In genomic region chr8:81807578-81807977, GRCm38 (mm10) we compare ENCODE assay signal across 12 mouse cellular contexts.
DNase-seq lines count a peak whose midpoint lies in the region; ATAC-seq and TF ChIP-seq lines count a peak whose summit lies in the region.
"Had no signal": no experiment of that assay in that cellular context is flagged by ENCODE, and none has a peak within 500 bp of the region (broad histone marks: within the 10 kb centered on the region; RNA-seq: fewer than 3 reads in every experiment).

No protein-coding gene starts in this region.

- no peak overlapping the region for H3K4me2 ChIP-seq in hindbrain, embryonic 16.5 days (ENCODE audit: low read length)
- no peak overlapping the region for H3K4me2 ChIP-seq in hindbrain, postnatal 0 days (ENCODE audit: low read depth, low read length)
- no peak overlapping the region for H3K4me2 ChIP-seq in forebrain, embryonic 11.5 days (ENCODE audit: low read depth, low read length, severe bottlenecking)
- H3K4me2 ChIP-seq: embryonic facial prominence, embryonic 13.5 days; heart, embryonic 12.5 days; intestine, embryonic 15.5 days; limb, embryonic 15.5 days had no signal

- DNase-seq in hindbrain, postnatal 0 days (ENCODE audit: low spot score), result no peak
- peak; percentile 57 for DNase-seq in CD4-positive helper T cell, adult 2 months (ENCODE audit: low read depth, low spot score)
- DNase-seq in kidney, adult 18-20 months, result peak; percentile 17
- DNase-seq in kidney, postnatal 14 days, result peak; percentile 41
- no peak for DNase-seq in urinary bladder, postnatal 10 days (ENCODE audit: low spot score)
- no peak for DNase-seq in forebrain, embryonic 11.5 days (ENCODE audit: low spot score)
- DNase-seq in ovary, postnatal 14 days (ENCODE audit: low spot score), result no peak

- no peak for TF ChIP-seq CTCF in hindbrain, postnatal 0 days (IDR thresholded peaks at IDR 0.05; ENCODE audit: low read depth)

- peak; percentile 38; the same call in 1 of the 2 replicates for ATAC-seq in hindbrain, embryonic 16.5 days
- no peak for ATAC-seq in hindbrain, postnatal 0 days
- no peak for ATAC-seq in forebrain, embryonic 11.5 days (replicated peaks; ENCODE audit: low FRiP score)

- WGBS in hindbrain, embryonic 16.5 days, result 50% methylated on average over 6 of the region's 6 CpGs
- WGBS in hindbrain, postnatal 0 days, result 44% methylated on average over 6 of the region's 6 CpGs
- 72% methylated on average over 6 of the region's 6 CpGs for WGBS in forebrain, embryonic 11.5 days

- no peak overlapping the region for H3K4me3 ChIP-seq in hindbrain, embryonic 16.5 days (ENCODE audit: low read length)
- no peak overlapping the region for H3K4me3 ChIP-seq in hindbrain, postnatal 0 days (ENCODE audit: low read length)
- H3K4me3 ChIP-seq in forebrain, embryonic 11.5 days (ENCODE audit: low read depth, low read length), result no peak overlapping the region
- H3K4me3 ChIP-seq: embryonic facial prominence, embryonic 13.5 days; heart, embryonic 12.5 days; intestine, embryonic 15.5 days; limb, embryonic 15.5 days had no signal

- no peaks in the 10 kb centered on the region for H3K36me3 ChIP-seq in hindbrain, embryonic 16.5 days (ENCODE audit: control insufficient read depth, insufficient read depth, low read length)
- no peaks in the 10 kb centered on the region for H3K36me3 ChIP-seq in hindbrain, postnatal 0 days (ENCODE audit: insufficient read depth, low read length)
- no peaks in the 10 kb centered on the region for H3K36me3 ChIP-seq in forebrain, embryonic 11.5 days (ENCODE audit: control insufficient read depth, insufficient read depth, low read length)
- H3K36me3 ChIP-seq: embryonic facial prominence, embryonic 13.5 days; heart, embryonic 12.5 days; intestine, embryonic 15.5 days; limb, embryonic 15.5 days had no signal

- no peaks in the 10 kb centered on the region for H3K27me3 ChIP-seq in hindbrain, embryonic 16.5 days (replicated peaks; ENCODE audit: control insufficient read depth, insufficient read depth, low read length)
- H3K27me3 ChIP-seq in hindbrain, postnatal 0 days (ENCODE audit: insufficient read depth, low read length), result no peaks in the 10 kb centered on the region
- no peaks in the 10 kb centered on the region for H3K27me3 ChIP-seq in forebrain, embryonic 11.5 days (ENCODE audit: control insufficient read depth, insufficient read depth, low read length)
- H3K27me3 ChIP-seq: embryonic facial prominence, embryonic 13.5 days; heart, embryonic 12.5 days; intestine, embryonic 15.5 days; limb, embryonic 15.5 days had no signal

- no peak overlapping the region for H3K9ac ChIP-seq in hindbrain, embryonic 16.5 days (ENCODE audit: low read depth, low read length)
- no peak overlapping the region for H3K9ac ChIP-seq in hindbrain, postnatal 0 days (replicated peaks; ENCODE audit: low read length)
- no peak overlapping the region for H3K9ac ChIP-seq in forebrain, embryonic 11.5 days (ENCODE audit: low read length)
- H3K9ac ChIP-seq: embryonic facial prominence, embryonic 13.5 days; heart, embryonic 12.5 days; intestine, embryonic 15.5 days; limb, embryonic 15.5 days had no signal

- H3K9me3 ChIP-seq in hindbrain, embryonic 16.5 days (ENCODE audit: control insufficient read depth, low read length), result no peaks in the 10 kb centered on the region
- H3K9me3 ChIP-seq in hindbrain, postnatal 0 days (ENCODE audit: low read length), result no peaks in the 10 kb centered on the region
- no peaks in the 10 kb centered on the region for H3K9me3 ChIP-seq in forebrain, embryonic 11.5 days (ENCODE audit: control insufficient read depth, low read length)
- H3K9me3 ChIP-seq: embryonic facial prominence, embryonic 13.5 days; heart, embryonic 12.5 days; intestine, embryonic 15.5 days; limb, embryonic 15.5 days had no signal

- H3K27ac ChIP-seq in hindbrain, embryonic 16.5 days (ENCODE audit: low read depth, low read length), result no peak overlapping the region
- H3K27ac ChIP-seq in hindbrain, postnatal 0 days, result no peak overlapping the region
- H3K27ac ChIP-seq in forebrain, embryonic 11.5 days (ENCODE audit: low read depth, low read length), result no peak overlapping the region
- H3K27ac ChIP-seq: embryonic facial prominence, embryonic 13.5 days; intestine, embryonic 15.5 days; limb, embryonic 15.5 days had no signal

- no peaks in the 10 kb centered on the region for H3K4me1 ChIP-seq in hindbrain, embryonic 16.5 days (ENCODE audit: control insufficient read depth, insufficient read depth, low read depth, low read length)
- H3K4me1 ChIP-seq in hindbrain, postnatal 0 days (ENCODE audit: insufficient read depth, low read length), result no peaks in the 10 kb centered on the region
- H3K4me1 ChIP-seq in forebrain, embryonic 11.5 days (replicated peaks; ENCODE audit: control insufficient read depth, insufficient read depth, low read length), result no peaks in the 10 kb centered on the region

Comparison
In these comparisons a context has a peak if more than half of its experiments do, and no peak if none do; other contexts are left out.
1. DNase-seq: peak in CD4-positive helper T cell, adult 2 months (single experiment), kidney, adult 18-20 months (single experiment) and kidney, postnatal 14 days (single experiment); none in hindbrain, postnatal 0 days (single experiment), urinary bladder, postnatal 10 days (single experiment), forebrain, embryonic 11.5 days (single experiment) and ovary, postnatal 14 days (single experiment).